Mouse (Mus musculus): ENCODE results near the gene Tmem178. TPM values are rescaled to one million over a fixed set of nuclear protein-coding genes. Genes with fewer than 3 reads are reported as not detected.
"Not testable (repeated sequence)": the region's sequence is repeated elsewhere in the genome, so short reads cannot be mapped to it uniquely, and the experiment has no call there.

Tmem178 gene
- polyA plus RNA-seq, 1 experiment: not detected

DNA sequence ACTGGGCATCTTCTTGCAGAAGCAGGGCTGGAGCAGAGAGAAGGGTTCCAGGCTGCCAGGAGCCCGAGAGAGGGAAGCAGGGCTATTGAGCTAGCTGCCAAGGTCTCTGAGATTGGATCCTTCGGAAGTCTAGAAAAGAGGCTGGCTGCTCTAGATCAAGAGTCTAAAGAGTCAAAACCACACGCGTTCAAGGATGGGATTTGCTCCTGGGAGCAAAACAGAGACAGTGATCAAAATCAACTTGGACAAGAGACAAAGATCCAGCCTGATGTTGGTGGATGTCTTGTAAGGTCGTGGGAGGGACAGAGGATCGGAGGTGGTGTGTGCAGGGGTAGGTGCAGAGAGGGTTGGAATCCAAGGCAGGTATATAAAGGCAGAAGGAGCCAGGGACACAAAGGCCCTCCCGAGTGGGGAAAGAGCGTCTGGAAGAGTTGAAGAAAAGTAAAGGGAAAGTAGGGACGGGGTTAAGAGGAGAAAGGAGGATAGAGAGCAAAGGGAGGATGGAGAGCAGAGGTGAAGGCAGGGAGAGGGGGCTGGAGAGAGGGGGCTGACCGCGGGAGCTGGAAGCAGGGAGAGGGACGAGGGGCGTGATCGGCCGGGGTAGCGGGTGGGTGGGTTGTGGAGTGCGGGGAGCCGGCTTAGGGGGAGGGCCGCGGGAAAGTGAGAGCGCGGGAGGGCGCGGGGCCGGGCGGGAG, 450 bp upstream of the Tmem178 start:
- Histone ChIP-seq H3K4me1 (ENCODE audit: control insufficient read depth, insufficient read depth, low read length) (no peaks in the 10 kb centered on the region), H3K27ac (ENCODE audit: insufficient read depth, low read depth, low read length) (no peak overlapping the region), H3K4me3 (ENCODE audit: insufficient read depth, low read length) (no peak overlapping the region)
- no peak for TF ChIP-seq CTCF (IDR thresholded peaks at IDR 0.05; ENCODE audit: low read depth, low read length)
- no peak for TF ChIP-seq POLR2A (IDR thresholded peaks at IDR 0.05; ENCODE audit: borderline replicate concordance, low read depth, low read length)

DNA sequence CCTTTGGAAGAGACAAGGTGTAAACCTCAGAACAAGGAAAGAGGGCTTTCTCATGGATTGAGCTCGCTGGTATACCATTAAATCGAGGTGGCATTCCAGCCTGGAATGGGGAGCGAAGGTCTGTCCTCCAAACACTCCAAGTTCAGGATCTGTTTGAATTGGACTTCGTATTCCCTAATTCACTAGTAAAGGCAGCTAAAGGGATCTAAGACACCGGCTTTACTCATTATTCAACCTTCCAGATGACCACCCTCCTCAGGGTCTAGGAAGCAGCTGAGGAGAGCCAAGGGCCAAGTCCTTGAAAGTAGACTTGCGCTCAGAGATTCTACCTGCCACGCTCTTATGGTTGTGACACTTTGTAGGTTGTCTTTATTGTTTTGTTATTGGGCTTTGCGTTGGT, 1.1 kb downstream of the Tmem178 start:
- H3K27ac ChIP-seq (ENCODE audit: insufficient read depth, low read depth, low read length); H3K4me3 ChIP-seq (ENCODE audit: insufficient read depth, low read length); H3K4me1 ChIP-seq (ENCODE audit: control insufficient read depth, insufficient read depth, low read length): not testable (repeated sequence)

DNA sequence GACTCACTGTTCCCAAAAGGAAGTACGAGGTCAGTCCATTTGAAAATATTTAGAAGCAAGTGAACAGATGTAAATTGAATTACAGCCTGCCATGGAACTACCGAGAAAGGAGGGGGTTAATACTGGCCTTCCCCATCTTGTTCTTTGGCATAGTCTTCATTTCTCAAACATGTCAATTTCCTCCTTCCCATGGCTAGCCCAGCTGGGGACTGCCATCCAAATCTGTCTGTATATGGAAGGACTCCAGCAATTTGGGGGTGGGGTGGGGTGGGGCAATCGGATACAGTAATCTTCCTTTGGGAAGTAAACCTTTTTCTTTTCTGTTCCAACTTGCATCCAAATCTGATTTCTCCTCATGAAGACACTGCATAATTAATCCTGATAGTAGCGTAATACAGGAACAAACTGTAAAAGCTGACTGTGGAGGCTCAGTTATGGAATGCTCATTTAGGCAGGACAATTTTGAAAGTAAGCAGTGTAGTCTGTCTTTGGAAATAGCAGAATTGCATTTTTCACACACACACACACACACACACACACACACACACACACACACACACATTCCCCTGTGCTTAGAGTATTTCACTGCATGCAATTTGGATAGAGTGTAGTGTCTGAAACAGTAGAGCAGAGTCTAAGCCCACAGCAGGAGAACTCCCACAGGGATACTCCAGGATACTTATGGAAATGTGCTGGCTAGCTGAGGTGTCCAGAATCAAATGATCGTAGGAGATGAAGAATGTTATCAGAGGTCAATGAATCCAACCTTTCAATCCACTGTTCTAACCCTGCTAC, 1.9 kb downstream of the Tmem178 start:
- Histone ChIP-seq H3K4me3 (ENCODE audit: insufficient read depth, low read length) (no peak overlapping the region), H3K27ac (ENCODE audit: insufficient read depth, low read depth, low read length) (no peak overlapping the region), H3K4me1 (ENCODE audit: control insufficient read depth, insufficient read depth, low read length) (no peaks in the 10 kb centered on the region)
- TF ChIP-seq POLR2A (IDR thresholded peaks at IDR 0.05; ENCODE audit: borderline replicate concordance, low read depth, low read length): no peak
- TF ChIP-seq CTCF (IDR thresholded peaks at IDR 0.05; ENCODE audit: low read depth, low read length): no peak

DNA sequence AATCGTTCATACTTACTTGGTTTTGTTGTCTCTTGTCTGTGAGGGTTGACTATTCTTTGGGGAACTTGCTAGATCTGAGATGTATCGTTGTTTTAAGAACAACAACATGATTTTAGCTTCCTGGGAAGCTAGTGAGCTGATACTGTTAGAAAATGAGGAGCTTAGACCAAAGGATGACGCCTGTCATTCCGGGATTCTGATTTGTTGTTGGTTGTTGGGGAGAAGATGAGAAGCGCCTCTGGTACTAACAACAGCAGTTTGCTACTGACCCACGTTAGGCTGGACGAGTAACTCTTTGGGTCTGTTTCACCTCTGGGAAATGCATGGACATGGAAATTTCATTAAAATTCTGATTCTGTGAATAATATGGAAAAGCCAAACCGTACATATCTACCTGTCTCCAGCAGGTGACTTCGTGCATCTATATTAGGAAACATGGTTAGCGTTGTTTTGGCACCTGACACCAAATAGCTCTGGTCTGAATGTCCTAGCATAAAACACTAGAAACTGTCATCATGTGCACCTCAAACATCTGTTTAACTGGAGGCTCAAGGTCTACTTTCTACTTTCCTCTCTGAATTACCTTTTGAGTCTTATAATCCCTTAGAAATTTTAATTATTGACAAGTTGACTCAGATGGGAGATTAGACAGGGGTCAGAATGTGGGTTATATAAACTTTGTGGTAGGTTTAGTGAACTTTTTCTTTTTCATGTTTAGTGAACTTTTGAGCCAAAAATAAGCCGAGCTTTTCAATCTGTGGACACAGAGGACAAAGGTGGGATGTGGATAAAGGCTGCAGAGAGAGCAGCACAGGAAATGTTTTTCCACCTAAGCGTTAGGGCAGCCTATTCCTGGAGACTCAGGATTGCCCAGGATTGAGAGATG, 2.9 kb downstream of the Tmem178 start:
- no peak overlapping the region for H3K27ac ChIP-seq (ENCODE audit: insufficient read depth, low read depth, low read length)
- no peaks in the 10 kb centered on the region for H3K4me1 ChIP-seq (ENCODE audit: control insufficient read depth, insufficient read depth, low read length)
- no peak for TF ChIP-seq POLR2A (IDR thresholded peaks at IDR 0.05; ENCODE audit: borderline replicate concordance, low read depth, low read length)
- no peak for TF ChIP-seq CTCF (IDR thresholded peaks at IDR 0.05; ENCODE audit: low read depth, low read length)
- no peak overlapping the region for H3K4me3 ChIP-seq (ENCODE audit: insufficient read depth, low read length)

DNA sequence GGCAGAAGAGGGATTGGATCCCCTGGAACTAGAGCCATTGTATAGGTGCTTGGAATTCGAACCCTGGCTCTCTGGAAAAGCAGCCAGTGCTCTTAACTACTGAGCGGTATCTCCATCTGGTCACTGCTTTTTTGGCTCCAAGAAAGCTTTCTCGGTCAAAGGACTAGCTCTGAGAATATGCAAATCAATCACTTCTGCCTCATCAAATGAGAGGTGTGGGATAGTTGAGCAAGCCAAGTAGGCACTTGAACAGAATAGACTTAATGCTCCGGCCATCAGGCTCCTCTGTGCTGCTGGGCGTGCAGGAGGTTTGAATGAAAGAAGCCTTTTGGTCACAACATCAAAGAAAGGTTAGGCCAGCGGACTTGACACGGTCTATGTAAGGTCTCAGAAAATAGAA, 5.0 kb downstream of the Tmem178 start:
- TF ChIP-seq CTCF (IDR thresholded peaks at IDR 0.05; ENCODE audit: low read depth, low read length) (no peak), POLR2A (IDR thresholded peaks at IDR 0.05; ENCODE audit: borderline replicate concordance, low read depth, low read length) (no peak)
- no peak overlapping the region for H3K27ac ChIP-seq (ENCODE audit: insufficient read depth, low read depth, low read length)
- no peaks in the 10 kb centered on the region for H3K4me1 ChIP-seq (ENCODE audit: control insufficient read depth, insufficient read depth, low read length)
- H3K4me3 ChIP-seq (ENCODE audit: insufficient read depth, low read length): no peak overlapping the region

DNA sequence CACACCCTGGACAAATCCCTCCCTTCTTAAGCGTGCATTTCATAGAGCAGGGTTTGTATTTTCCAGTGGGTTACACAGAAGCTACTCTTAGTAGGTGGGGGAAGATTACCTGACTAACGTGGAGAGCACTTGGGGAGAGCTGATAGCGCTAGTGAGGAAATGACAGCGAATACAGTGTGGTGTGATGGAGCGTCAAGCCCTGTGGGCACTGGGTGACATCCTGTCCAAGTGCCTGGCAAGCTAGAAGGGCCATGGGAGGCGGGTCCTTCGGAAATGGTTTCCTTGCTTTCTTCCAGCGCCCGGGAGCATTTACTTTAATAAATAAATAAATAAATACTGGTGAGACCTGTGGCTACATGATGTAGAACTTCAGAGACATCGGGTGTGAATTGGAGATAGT, 5.5 kb downstream of the Tmem178 start:
- no peak for TF ChIP-seq POLR2A (IDR thresholded peaks at IDR 0.05; ENCODE audit: borderline replicate concordance, low read depth, low read length)
- TF ChIP-seq CTCF (IDR thresholded peaks at IDR 0.05; ENCODE audit: low read depth, low read length): no peak
- Histone ChIP-seq H3K4me1 (ENCODE audit: control insufficient read depth, insufficient read depth, low read length) (no peaks in the 10 kb centered on the region), H3K27ac (ENCODE audit: insufficient read depth, low read depth, low read length) (no peak overlapping the region), H3K4me3 (ENCODE audit: insufficient read depth, low read length) (no peak overlapping the region)

DNA sequence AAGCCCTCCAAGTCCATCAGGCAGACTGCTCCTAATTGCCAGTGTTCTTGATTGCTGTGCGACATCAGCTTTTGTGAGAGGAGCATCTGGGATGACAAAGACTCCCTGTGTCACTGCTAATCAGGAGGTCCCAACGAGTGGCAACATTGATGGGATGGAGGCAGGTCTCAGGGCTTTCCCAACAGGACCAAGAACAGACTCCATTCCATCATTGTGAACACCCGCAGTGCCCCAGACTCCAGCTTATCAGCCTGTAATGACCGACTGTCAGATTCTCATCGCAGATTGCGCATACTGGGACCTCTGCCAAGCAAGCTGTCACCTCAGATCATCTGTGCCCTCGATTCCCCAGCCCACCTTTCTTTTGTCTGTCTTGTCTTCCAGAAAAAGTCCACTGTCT, 7.9 kb downstream of the Tmem178 start:
- Histone ChIP-seq H3K27ac (ENCODE audit: insufficient read depth, low read depth, low read length) (no peak overlapping the region), H3K4me3 (ENCODE audit: insufficient read depth, low read length) (no peak overlapping the region), H3K4me1 (ENCODE audit: control insufficient read depth, insufficient read depth, low read length) (peaks cover 11% of the 10 kb centered on the region)
- TF ChIP-seq CTCF (IDR thresholded peaks at IDR 0.05; ENCODE audit: low read depth, low read length): no peak
- TF ChIP-seq POLR2A (IDR thresholded peaks at IDR 0.05; ENCODE audit: borderline replicate concordance, low read depth, low read length): no peak

DNA sequence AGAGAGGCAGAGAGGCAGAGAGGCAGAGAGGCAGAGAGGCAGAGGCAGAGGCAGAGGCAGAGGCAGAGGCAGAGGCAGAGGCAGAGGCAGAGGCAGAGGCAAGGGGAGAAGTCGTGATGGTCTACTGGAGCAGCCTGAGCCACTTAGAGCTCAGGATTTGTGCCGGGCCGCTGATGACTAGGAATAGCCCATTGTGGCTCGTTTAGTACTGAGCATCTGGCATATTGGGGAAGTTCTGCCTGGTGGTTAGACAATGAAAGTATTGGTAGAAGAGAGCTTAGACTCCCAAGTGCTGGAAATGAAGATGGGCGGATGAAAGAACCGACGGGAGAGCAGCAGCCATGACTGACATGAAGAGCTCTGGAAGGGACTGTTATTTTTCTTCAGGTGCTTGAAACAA, 11.0 kb downstream of the Tmem178 start:
- H3K4me1 ChIP-seq (ENCODE audit: control insufficient read depth, insufficient read depth, low read length): peaks cover 11% of the 10 kb centered on the region
- TF ChIP-seq POLR2A (IDR thresholded peaks at IDR 0.05; ENCODE audit: borderline replicate concordance, low read depth, low read length) (no peak), CTCF (IDR thresholded peaks at IDR 0.05; ENCODE audit: low read depth, low read length) (no peak)

DNA sequence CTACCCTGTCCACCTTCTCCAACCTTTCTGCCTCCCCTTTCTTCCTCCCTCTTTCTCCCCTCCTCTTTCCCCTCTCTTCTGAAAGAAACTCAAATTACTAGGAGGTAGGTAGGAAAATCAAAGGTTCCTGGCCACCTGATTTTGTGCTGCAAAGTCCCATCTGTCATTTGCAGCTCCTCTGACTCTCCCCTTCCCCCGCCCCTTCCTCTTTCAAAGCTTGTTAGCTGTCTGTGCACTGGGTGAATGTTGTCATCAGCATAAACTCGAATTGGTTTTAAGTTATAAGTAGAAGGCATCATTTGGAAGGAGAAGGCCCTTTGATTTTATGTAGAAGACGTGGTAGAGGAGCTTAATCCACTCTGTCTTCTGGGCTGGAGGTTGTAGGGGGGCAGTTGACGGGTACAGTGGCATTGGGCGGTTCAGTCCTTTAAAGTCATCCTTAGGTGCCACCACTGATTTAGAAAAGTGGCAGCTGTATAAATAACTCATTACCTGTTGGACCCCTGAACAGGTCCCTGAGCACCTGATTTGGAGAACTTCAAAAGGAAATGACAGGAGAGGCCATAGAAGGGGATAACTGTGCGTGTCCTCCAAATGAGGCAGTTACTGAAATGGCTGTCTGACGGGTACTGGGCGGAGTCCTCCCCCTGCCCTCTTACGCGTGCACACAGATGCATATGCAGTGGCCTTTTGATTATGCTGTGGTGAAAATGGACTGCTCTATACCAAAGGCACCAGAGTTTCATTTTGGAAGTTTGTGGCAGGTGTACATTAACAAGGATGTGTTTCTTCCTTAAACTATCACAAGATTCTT, 11.8 kb downstream of the Tmem178 start:
- Histone ChIP-seq H3K27ac (ENCODE audit: insufficient read depth, low read depth, low read length) (no peak overlapping the region), H3K4me3 (ENCODE audit: insufficient read depth, low read length) (no peak overlapping the region), H3K4me1 (ENCODE audit: control insufficient read depth, insufficient read depth, low read length) (peaks cover 11% of the 10 kb centered on the region)
- TF ChIP-seq POLR2A (IDR thresholded peaks at IDR 0.05; ENCODE audit: borderline replicate concordance, low read depth, low read length) (no peak), CTCF (IDR thresholded peaks at IDR 0.05; ENCODE audit: low read depth, low read length) (no peak)

More for the DNA sequence above, 11.0 kb downstream of the Tmem178 start:
- H3K4me3 ChIP-seq (ENCODE audit: insufficient read depth, low read length): no peak overlapping the region
- H3K27ac ChIP-seq (ENCODE audit: insufficient read depth, low read depth, low read length): no peak overlapping the region

Data from bone marrow macrophage, adult 2 months (primary cell).